Mouse (Mus musculus) T-cell, adult 2 months (primary cell): ENCODE results near the gene Bri3.

Experiments used
- DNase-seq: peaks from one replicate; pipeline ENCODE4 v3.0.0; 2022; ENCODE audit warnings: low spot score

Bri3 gene

GRCm38 (mm10) chr5:144243901-144244487 lies at the start of gene Bri3:
Gene Bri3 (plus strand): TSS chr5:144244437.
- DNase-seq, result no peak

DNA sequence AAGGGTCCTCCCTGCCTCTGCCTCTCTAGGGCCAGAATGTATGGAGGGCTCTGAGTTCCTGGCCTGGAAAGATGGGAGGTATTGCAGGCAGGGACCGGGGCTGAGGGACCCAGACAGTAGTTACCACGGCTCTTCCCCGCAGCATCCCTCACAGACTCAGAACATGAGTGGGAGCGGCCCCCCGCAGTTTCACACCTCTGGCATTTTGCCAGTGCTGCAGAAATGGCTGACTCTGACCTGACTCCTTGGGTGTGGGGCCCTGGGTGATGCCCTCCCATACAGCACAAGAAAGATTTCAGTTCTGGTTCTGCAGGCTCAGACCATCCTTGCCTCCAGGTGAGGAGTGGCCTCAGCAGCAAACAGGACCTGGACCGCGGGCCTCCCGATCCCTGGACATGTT lies 48.7 kb upstream of the Bri3 start:
- no peak for DNase-seq

GRCm38 (mm10) chr5:144200616-144201015 lies 43.6 kb upstream of the Bri3 start:
- DNase-seq, result no peak

- DNase-seq, result no peak
Observed at GRCm38 (mm10) chr5:144202430-144202829, 41.8 kb upstream of the Bri3 start.

DNA sequence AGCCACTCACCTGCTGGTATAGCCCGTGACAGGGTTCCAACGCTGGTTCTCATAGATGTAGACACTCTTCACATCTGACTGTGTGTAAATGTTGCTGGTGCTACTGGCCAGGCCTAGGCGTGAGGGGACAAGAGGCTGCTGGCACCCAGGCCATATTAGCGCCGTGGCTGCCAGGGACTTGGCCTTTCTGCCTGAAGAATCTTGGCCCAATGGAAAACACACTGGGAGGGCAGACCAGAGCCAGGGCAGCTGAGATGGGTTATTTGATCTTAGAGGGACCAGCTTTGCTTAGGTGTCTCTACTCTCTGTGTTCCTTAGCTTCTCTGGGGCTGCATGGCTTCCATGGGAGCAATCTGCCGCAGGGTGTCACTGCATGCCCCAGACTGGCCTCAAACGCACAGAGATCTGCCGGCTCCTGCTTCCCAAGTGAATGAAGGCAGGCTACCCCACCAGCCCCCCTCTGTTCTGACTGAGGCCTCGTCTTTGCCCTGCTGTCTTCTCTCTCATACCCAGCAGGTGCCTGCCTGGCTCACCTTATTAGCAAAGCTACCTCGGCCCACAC lies 40.8 kb upstream of the Bri3 start:
- DNase-seq, result no peak

DNA sequence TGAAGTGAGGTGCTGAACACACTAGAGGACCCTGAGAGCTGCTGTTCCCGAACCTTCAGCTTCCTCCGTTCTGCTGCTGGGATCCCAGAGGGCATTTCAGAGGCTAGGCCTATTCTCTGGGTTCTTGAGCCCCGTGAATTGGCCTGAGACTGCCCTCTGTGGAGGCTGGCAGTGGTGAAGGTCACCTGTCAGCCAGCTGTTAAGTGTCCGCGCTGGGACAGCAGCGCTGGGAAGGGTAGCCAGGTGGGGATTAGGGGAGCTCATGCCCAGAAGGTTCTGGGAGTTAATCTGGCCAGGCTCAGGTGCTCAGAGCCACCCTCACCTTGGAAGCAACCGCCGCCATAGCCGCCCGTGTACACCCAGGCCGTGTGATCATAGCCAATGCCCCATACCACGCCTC lies 39.9 kb upstream of the Bri3 start:
- DNase-seq, result no peak

DNA sequence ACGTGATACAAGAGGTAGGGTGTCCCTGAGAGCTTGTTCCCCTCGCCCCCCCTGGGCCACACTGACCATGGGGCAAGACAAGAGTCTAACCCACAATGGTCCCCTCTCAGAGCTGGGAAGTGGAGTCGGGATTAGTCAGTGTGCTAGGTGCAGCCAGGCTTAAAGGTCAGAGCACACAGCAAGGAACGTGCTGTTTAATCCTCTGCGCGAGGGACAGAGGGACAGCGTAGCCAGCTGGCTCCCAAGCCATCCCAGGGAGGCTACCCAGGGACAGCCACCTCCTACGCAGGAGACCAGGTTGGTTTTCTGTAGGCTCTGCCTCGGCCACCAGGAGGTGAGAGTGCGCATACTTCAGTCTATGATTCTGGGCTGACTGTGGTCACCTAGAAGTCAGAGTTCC lies 39.3 kb upstream of the Bri3 start:
- no peak for DNase-seq

- DNase-seq, result no peak
Observed at GRCm38 (mm10) chr5:144206069-144206468, 38.2 kb upstream of the Bri3 start.

- DNase-seq, result no peak
Observed at GRCm38 (mm10) chr5:144207478-144207877, 36.8 kb upstream of the Bri3 start.

DNA sequence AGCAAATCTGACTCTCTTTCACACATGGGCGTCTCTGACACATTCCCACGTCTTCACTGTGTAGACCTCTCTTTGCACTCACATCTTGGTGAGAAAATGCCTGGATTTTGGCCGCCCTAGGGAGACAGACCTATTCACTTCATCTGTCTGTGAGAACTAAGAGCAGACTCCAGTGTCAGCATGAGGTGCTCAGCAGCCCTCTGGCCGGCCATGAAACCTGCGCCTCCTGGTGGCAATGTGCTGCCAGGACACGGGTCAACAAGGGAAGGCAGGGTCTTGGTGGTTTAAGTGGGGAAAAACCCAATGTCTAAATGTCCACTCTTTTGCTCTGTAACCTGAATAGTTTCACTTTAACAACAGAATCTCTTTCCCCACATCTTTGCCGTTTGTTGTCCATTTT lies 29.8 kb upstream of the Bri3 start:
- peak; percentile 47 for DNase-seq

- no peak for DNase-seq
Observed at GRCm38 (mm10) chr5:144215992-144216391, 28.2 kb upstream of the Bri3 start.

- DNase-seq, result no peak
Observed at GRCm38 (mm10) chr5:144218061-144218460, 26.2 kb upstream of the Bri3 start.

DNA sequence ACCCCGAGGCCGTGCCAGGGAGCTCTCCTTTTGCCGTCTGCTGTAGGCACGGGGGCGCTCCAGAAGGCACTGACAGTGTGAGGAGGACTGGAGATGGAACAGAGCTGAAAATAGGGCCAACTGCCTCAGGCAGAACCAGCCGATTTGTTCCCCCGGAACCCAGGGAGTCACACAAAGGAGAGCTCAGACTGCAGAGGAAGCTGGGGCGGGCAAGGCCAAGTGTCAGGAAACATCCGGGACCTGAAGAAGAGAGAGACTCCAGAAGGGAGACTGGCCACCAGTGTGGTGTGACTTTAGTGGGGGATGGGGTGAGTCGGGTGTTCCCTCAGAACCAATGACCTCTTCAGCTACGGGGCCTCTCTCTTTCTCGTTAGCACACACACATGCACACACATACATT lies 24.9 kb upstream of the Bri3 start:
- DNase-seq, result no peak

DNA sequence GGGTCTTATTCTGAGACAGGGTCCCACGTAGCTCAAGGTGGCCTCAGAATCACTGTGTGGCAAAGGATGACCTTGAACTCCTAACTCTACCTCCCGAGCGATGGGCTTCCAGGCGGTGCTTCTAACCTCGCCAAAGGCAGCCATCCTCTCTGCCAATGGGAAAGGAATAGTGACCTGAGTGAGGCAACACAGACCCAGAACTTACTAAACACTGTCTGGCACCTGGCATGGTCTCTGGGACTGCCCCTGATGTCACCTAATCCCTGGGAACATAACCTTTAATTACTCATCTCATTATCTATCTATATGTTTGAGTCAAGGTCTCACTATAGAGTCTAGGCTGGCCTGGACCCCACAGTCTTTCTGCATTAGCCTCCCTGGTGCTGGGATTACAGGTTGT lies 24.3 kb upstream of the Bri3 start:
- DNase-seq, result no peak

- DNase-seq, result peak; percentile 94
Observed at GRCm38 (mm10) chr5:144221305-144221704, 22.9 kb upstream of the Bri3 start.

GRCm38 (mm10) chr5:144222811-144223502 lies 21.3 kb upstream of the Bri3 start:
- peak; percentile 74 for DNase-seq

DNA sequence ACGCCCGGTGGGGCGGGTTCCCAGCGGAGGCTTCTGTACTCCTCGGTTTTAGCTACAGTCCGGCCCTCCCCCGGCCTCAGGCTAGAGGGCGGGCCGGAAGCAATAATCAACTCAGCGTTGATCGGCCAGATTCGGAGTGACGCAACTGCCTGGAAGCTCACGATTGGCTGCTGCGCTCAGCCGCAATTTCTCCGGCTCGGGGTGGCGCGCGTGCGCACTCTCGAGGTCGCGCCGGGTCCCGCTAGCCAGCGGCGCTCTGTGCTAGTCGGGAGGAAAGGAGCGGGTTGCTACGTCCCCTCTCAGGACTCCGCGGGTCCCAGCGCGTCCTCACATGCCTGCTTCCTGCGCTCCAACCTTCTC lies 20.8 kb upstream of the Bri3 start, which contains the start of gene Tecpr1:
Tecpr1 (minus strand) TSS at position 113 of the 360 bp plus-strand sequence.
- peak; percentile 98 for DNase-seq

DNA sequence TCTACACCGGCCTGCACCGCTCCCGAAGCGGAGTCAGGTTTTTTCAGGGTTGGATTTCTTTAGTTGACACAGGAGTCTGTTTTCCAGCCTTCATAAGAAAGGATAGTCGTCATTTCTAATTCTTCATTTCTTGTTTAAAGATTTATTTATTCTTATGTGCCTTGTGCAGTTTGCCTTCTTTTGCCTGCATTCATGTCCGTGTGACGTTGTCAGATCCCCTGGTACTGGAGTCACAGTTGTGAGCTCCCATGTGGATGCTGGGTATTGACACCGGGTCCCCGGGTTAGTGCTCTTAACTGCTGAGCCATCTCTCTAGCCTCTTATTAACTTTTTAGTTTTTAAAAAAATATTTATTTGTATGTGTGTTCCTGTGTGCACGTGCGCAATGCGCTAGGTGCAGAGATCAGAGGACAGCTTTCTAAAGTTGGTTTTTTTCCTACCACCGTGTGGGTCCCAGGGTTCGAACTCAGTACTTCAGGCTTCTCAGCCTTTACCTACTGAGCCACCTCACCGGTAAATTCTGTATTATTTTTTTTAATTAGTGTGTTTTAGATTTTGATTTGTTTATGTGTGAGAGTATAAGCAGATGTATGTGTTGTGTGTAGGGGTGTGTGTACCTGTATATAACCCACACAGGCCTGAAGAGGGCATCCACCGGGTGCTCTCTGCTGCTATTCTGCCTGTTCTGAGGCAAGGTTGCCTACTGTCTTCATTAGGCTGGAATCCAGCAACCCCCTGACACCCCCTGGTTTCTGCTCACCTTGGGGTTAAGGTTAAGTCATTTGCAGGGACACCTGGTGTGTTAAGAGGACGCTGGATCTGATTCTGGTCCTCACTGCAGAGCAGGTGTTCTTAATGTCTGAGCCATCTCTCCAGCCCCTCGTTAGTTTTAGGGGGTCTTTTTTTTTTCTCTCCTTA lies 20.1 kb upstream of the Bri3 start:
- peak; percentile 36 for DNase-seq

- no peak for DNase-seq
Observed at GRCm38 (mm10) chr5:144226220-144226619, 18.0 kb upstream of the Bri3 start.

DNA sequence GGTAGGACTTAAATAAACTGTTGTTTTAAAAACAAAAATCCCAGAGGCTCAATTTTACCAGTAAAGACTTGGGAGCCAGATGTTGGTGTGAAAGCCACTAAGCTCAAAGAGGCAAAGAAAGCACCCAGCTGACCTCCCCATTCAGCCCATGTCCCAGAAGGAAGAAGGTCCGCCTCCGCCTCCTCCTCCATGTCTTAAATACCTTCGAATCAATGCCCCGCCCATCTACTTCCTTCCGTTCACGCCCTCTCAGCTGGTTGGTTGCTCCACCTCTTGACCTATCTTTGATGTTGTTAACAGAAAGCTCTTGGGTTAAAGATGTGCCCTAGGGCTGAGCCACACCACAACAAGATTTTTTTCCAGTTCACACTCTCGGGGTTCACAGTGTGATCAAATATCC lies 14.0 kb upstream of the Bri3 start:
- DNase-seq, result no peak

DNA sequence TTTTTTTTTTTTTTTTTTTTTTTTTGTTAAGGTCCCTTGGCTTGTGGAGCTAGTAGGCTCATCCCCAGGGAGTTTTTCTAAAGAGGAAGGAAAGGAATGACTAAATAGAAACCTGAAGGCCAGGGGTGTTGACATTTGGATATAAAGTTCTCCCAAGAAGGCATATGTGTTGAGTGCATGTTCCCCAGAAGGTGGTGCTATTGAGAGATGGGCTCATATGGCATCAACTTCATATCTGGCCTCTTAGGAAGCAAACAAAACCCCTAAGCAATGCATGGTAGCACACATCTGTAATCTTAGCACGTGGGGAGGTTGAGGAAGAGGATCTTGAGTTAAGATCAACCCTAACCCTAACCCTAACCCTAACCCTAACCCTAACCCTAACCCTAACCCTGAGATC lies 12.8 kb upstream of the Bri3 start:
- peak; percentile 26 for DNase-seq

- no peak for DNase-seq
Observed at GRCm38 (mm10) chr5:144232531-144232930, 11.7 kb upstream of the Bri3 start.

DNA sequence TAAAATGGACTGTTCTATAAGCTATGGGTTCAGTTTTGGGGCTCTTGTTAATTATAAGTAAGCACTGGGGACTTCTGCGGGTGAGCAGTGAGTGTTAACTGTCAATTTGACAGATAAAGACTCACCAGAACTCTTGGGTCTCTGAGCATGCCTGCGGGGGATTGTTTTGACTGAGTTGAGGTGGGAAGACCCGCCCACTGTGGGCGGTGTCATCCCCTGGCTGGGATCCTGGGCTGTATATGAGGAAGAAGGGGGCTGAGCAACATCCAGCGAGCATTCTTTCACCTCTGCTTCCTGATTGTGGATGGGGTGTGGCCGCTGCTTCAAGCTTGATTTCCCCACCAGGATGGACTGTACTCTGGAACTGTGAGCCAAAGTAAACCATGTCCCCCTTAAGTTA lies 10.0 kb upstream of the Bri3 start:
- DNase-seq, result no peak
